Mouse (Mus musculus) heart, adult 2 months (tissue): ENCODE data around the gene Nfia.

Experiments used
- CTCF ChIP-seq: fragments of 200-600 bp; IDR thresholded peaks from 2 replicates; pipeline ENCODE4 v1.8.1; 2022; ENCODE audit warnings: antibody characterized with exemption, mild to moderate bottlenecking, moderate library complexity
- EP300 ChIP-seq: fragments of 200-500 bp; IDR thresholded peaks from 2 replicates; pipeline ENCODE4 v1.6.1; 2011; ENCODE audit warnings: low read depth, low read length, control low read depth; ENCODE audit not compliant: insufficient read depth
- POLR2A ChIP-seq: fragments of 200-500 bp; IDR thresholded peaks from 2 replicates; pipeline ENCODE4 v1.6.1; 2011; ENCODE audit warnings: mild to moderate bottlenecking, low read depth, low read length, control low read depth; ENCODE audit not compliant: insufficient read depth

DNA sequence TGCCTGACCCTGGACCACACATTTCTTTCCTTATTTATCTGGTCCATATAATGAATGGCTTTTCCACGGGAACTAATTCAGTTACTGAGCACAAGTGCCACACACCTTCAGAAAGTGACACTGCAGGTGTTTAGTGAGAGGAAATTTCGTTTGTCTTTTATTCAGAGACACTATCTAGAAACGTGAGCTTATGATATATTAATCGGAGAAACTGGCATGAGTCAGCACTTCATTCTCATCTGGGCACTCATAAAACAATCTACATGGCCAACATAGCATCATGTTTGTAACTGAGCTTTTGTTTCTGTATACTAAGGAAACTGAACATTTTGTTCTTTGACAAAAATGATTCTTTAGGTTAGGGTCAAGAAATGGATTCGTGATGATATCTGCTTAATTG lies 40.5 kb downstream of the Nfia start:
- TF ChIP-seq EP300: no peak
- no peak for TF ChIP-seq POLR2A
- no peak for TF ChIP-seq CTCF
